Mouse (Mus musculus): ENCODE results near the gene Ilk. TPM values are rescaled to one million over a fixed set of nuclear protein-coding genes. Genes with fewer than 3 reads are reported as not detected.
A peak's percentile ranks its signal among the peaks of the same experiment; 100 is the strongest.

The Ilk gene
- total and polyA plus RNA-seq, 3 experiments: 48.3 to 76.9 TPM; not detected in 1

DNA sequence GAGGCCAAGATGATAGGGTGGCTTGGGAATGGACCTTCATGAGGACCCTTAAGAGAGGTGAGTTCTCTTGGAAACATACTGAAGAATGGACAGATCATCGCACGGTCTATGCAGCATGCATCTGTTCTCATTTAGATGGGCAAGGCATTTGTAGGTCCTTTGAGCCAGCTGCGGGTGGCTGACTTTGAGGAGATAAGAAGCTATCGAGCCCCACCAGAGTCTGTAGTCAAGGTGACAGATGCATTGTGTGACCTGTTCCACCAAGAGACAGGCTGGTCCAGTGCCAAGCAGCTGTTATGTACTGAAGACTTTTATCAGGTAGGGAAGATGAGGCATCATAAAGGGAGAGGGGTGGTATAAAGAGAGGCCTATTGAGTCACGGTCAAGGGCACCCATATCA is 27.7 kb upstream of the Ilk start:
- H3K79me2 ChIP-seq (ENCODE audit: control insufficient read depth, insufficient read depth, low read length, poor library complexity): no peaks in the 10 kb centered on the region
- TF ChIP-seq MYC (IDR thresholded peaks at IDR 0.05; ENCODE audit: low read depth, low read length): no peak
- TF ChIP-seq CHD2 (IDR thresholded peaks at IDR 0.05; ENCODE audit: low read length): no peak
- no peak for TF ChIP-seq TBP (IDR thresholded peaks at IDR 0.05; ENCODE audit: low read depth, low read length)
- TF ChIP-seq POLR2A (IDR thresholded peaks at IDR 0.05; ENCODE audit: control insufficient read depth in 1 of 2, insufficient read depth in 1 of 2, low read depth in 1 of 2, low read length in 2 of 2, poor library complexity in 1 of 2): no peak
- peak; percentile 88 for TF ChIP-seq GATA1 (IDR thresholded peaks at IDR 0.05; ENCODE audit: low read depth, low read length)
- peak; percentile 94 for TF ChIP-seq TCF12 (IDR thresholded peaks at IDR 0.05; ENCODE audit: low read depth, low read length)
- no peak for TF ChIP-seq CHD1 (IDR thresholded peaks at IDR 0.05; ENCODE audit: low read depth, low read length)
- 0 out of 2 replicates have a peak, but pooled peaks have one; percentile 8 for TF ChIP-seq USF1 (IDR thresholded peaks at IDR 0.05; ENCODE audit: low read depth, low read length)
- no peak for TF ChIP-seq ZC3H11A (IDR thresholded peaks at IDR 0.05; ENCODE audit: low read depth, low read length)
- no peak for TF ChIP-seq KAT2A (conservative IDR thresholded peaks at IDR 0.05; ENCODE audit: low read depth, low read length)
- TF ChIP-seq ZNF384 (IDR thresholded peaks at IDR 0.05; ENCODE audit: low read depth, low read length): no peak
- TF ChIP-seq TAL1 (IDR thresholded peaks at IDR 0.05; ENCODE audit: low read length): peak; percentile 84
- TF ChIP-seq ETS1 (IDR thresholded peaks at IDR 0.05; ENCODE audit: low read depth, low read length): peak; percentile 90
- no peak for TF ChIP-seq MAZ (IDR thresholded peaks at IDR 0.05; ENCODE audit: low read depth, low read length)
- peak; percentile 70 to 82 for TF ChIP-seq EP300 (IDR thresholded peaks at IDR 0.05; ENCODE audit: low read depth in 1 of 2, low read length in 2 of 2)
- TF ChIP-seq UBTF (IDR thresholded peaks at IDR 0.05; ENCODE audit: borderline replicate concordance, insufficient read depth, low read depth, low read length): no peak
- no peak for TF ChIP-seq MEF2A (IDR thresholded peaks at IDR 0.05; ENCODE audit: extremely low read depth, insufficient replicate concordance, low read depth, low read length, poor library complexity, severe bottlenecking)
- TF ChIP-seq POLR2AphosphoS2 (IDR thresholded peaks at IDR 0.05; ENCODE audit: low read length): no peak
- TF ChIP-seq MAX (IDR thresholded peaks at IDR 0.05; ENCODE audit: low read length): no peak
- peak; percentile 48 for TF ChIP-seq SIN3A (IDR thresholded peaks at IDR 0.05; ENCODE audit: low read length)
- no peak for TF ChIP-seq GABPA (IDR thresholded peaks at IDR 0.05; ENCODE audit: low read depth, low read length)
- no peak for TF ChIP-seq RAD21 (IDR thresholded peaks at IDR 0.05; ENCODE audit: low read depth, low read length)
- no peak for TF ChIP-seq NRF1 (IDR thresholded peaks at IDR 0.05; ENCODE audit: insufficient read depth, low read depth, low read length, poor library complexity, severe bottlenecking)
- H3K4me1 ChIP-seq (ENCODE audit: control insufficient read depth in 1 of 2, insufficient read depth in 2 of 2, low read length in 2 of 2): peaks cover 0 to 13% of the 10 kb centered on the region in 2 experiments; a peak in 2 of 4 replicates
- H3K9ac ChIP-seq (ENCODE audit: control insufficient read depth, low read depth, low read length, poor library complexity, severe bottlenecking): no peak overlapping the region
- H3K36me3 ChIP-seq (ENCODE audit: control insufficient read depth in 1 of 2, insufficient read depth in 2 of 2, low read length in 2 of 2): peaks cover 0 to 3% of the 10 kb centered on the region in 2 experiments; a peak in 2 of 4 replicates
- no peaks in the 10 kb centered on the region for H3K27me3 ChIP-seq (ENCODE audit: control insufficient read depth in 1 of 2, insufficient read depth in 2 of 2, low read length in 2 of 2)
- peak; percentile 80 for DNase-seq (ENCODE audit: low read depth, low spot score)
- H3K9me3 ChIP-seq (replicated peaks; ENCODE audit: insufficient read depth, low read length): no peaks in the 10 kb centered on the region
- no peak overlapping the region for H3K4me3 ChIP-seq (ENCODE audit: control insufficient read depth in 1 of 2, insufficient read depth in 1 of 2, low read depth in 2 of 2, low read length in 2 of 2)
- no peak overlapping the region for H3K27ac ChIP-seq (ENCODE audit: control insufficient read depth, low read depth, low read length)

All from MEL (cell line).